Mouse (Mus musculus): ENCODE data around the gene Lrrc4b. TPM values are rescaled to one million over a fixed set of nuclear protein-coding genes. Genes with fewer than 3 reads are reported as not detected.

Lrrc4b gene
- polyA plus RNA-seq, 1 experiment from 2014 or later = 12.6 TPM

DNA sequence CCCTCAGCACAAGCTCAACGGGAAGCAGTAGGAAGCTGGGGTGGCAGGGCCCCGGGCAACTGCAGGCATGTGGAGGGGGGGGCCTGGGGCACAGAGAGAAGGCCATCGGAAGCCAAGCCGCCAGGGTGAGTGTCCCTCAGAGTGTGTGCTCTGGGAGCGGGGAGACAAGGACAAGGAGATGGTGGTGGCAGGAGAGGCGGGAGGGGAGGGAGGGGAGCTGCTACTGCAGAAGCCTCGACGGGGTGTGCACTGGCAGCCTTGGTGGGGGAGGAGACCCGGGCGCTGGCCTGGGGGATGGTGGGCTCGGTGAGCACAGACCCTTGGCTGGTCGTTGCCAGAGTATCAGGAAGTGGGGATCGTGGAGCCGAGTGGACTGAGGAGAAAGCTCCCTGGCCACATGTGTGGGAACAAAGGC is 13.6 kb downstream of the Lrrc4b start:
- Histone ChIP-seq H3K36me3 (ENCODE audit: control insufficient read depth, insufficient read depth) (peaks cover 5% of the 10 kb centered on the region; the same call in 1 of the 2 replicates), H3K9me3 (ENCODE audit: control insufficient read depth, low read length) (no peaks in the 10 kb centered on the region), H3K4me3 (replicated peaks; ENCODE audit: low read length) (peak overlapping the region; percentile 80), H3K27me3 (replicated peaks; ENCODE audit: control insufficient read depth, insufficient read depth, low read length) (no peaks in the 10 kb centered on the region), H3K4me1 (replicated peaks; ENCODE audit: control insufficient read depth, insufficient read depth, low read length) (peaks cover 48% of the 10 kb centered on the region), H3K9ac (replicated peaks; ENCODE audit: low read depth, low read length) (peak overlapping the region; percentile 99), H3K27ac (ENCODE audit: low read length) (peak overlapping the region; percentile 99), H3K4me2 (ENCODE audit: low read length) (peak overlapping the region; percentile 98)
- peak; percentile 41 for ATAC-seq
- 0% methylated on average over 14 of the region's 14 CpGs for WGBS

DNA sequence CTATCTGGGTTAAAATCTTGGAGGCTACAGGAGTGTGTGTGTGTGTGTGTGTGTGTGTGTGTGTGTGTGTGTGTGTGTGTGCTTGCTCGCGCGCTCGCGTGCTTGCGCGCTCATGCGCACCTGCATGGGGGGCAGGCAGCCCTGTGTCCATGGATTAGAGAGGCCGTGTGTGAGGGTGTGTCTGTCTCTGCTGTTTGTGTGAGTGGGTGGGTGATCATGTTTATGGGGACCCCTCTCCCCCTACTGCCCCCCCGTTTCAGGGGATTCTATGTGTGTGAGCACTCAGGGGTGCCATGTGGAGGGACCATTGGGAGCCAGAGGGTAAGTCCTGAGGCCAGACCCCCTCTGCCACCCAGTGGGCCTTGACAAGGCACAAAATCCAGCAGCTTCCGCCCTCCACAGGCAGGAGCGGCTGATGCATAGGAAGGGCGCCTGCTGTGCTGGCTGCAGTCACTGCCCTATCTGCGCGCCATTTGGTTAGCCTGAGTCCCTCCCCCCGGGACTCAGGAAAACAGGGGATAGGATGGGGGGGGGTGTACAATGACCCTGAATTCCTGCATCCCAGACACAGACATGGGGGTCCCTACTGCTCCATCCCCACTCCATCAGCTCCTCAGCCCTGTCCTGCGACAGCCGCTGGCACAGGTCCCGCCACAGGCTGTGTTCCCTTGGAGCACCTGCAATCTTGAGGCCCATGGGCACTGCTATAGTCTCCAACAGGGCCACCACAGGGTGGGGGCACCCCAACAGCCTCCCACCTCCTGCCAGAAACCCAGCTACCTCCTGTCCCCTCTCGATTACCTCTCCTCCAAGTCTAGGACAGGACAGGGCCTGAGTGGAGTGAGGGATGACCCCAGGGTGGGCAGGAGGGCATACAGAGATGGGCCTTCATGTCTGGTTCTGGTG is 14.7 kb downstream of the Lrrc4b start:
- no peaks in the 10 kb centered on the region for H3K27me3 ChIP-seq (replicated peaks; ENCODE audit: control insufficient read depth, insufficient read depth, low read length)
- peaks cover 6% of the 10 kb centered on the region; the same call in 1 of the 2 replicates for H3K36me3 ChIP-seq (ENCODE audit: control insufficient read depth, insufficient read depth)
- H3K4me1 ChIP-seq (replicated peaks; ENCODE audit: control insufficient read depth, insufficient read depth, low read length) = peaks cover 53% of the 10 kb centered on the region
- H3K4me3 ChIP-seq (replicated peaks; ENCODE audit: low read length) = peak overlapping the region; percentile 80
- no peaks in the 10 kb centered on the region for H3K9me3 ChIP-seq (ENCODE audit: control insufficient read depth, low read length)
- peak; percentile 43 for ATAC-seq
- 4% methylated on average over 20 of the region's 20 CpGs for WGBS
- peak overlapping the region; percentile 99 for H3K9ac ChIP-seq (replicated peaks; ENCODE audit: low read depth, low read length)
- peak overlapping the region; percentile 98 for H3K4me2 ChIP-seq (ENCODE audit: low read length)
- H3K27ac ChIP-seq (ENCODE audit: low read length) = peak overlapping the region; percentile 99

DNA sequence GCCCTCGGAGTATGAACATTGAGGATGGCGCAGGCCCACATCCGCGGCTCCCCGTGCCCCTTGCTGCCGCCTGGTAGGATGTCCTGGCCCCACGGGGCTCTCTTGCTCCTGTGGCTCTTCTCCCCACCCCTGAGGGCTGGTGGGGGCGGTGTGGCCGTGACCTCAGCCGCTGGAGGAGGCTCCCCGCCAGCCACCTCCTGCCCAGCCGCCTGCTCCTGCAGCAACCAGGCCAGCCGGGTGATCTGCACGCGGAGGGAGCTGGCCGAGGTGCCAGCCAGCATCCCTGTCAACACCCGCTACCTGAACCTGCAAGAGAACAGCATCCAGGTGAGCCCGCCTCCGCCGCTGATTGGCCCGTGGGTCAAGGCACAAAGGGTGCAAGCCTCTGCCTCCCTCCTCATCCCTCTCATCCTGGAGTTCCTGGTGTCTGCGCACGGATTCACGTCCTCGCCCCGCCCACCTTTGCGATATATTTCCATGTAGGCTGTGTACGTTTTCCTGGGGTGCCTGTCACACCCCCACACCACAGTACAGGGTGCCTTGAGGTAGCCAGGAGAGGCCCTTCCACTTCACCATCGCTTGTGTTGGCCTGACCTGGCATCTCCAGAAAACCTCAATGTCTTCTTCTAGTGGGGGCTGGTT is 16.2 kb downstream of the Lrrc4b start:
- peaks cover 57% of the 10 kb centered on the region for H3K4me1 ChIP-seq (replicated peaks; ENCODE audit: control insufficient read depth, insufficient read depth, low read length)
- no peak for ATAC-seq
- peak overlapping the region; percentile 99 for H3K9ac ChIP-seq (replicated peaks; ENCODE audit: low read depth, low read length)
- H3K27ac ChIP-seq (ENCODE audit: low read length) = no peak overlapping the region
- peak overlapping the region; percentile 98 for H3K4me2 ChIP-seq (ENCODE audit: low read length)
- WGBS = 40% methylated on average over 27 of the region's 29 CpGs
- H3K36me3 ChIP-seq (ENCODE audit: control insufficient read depth, insufficient read depth) = peaks cover 9% of the 10 kb centered on the region; the same call in 1 of the 2 replicates
- H3K4me3 ChIP-seq (replicated peaks; ENCODE audit: low read length) = peak overlapping the region; percentile 80
- no peaks in the 10 kb centered on the region for H3K9me3 ChIP-seq (ENCODE audit: control insufficient read depth, low read length)
- no peaks in the 10 kb centered on the region for H3K27me3 ChIP-seq (replicated peaks; ENCODE audit: control insufficient read depth, insufficient read depth, low read length)

DNA sequence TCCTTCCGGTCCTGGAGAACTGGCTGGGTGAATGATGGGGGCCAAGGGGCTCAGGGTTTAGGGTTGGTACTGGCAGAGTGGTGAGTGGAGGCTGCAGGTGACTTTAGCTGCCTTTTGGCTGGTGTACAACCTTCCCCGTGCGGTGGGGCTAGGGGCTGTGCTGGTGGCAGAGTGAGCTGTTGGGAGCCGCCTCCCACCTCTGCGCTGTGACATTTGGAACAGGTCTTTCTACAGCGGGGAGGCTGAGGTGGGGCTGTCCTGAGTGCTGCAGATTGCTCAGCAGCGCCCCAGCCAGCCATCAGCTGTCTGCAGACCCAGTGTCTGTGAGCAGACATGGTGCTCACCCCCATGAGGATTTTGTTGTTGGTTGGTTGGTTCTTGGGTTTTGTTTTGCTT is 16.7 kb downstream of the Lrrc4b start:
- 46% methylated on average over 7 of the region's 7 CpGs for WGBS
- H3K36me3 ChIP-seq (ENCODE audit: control insufficient read depth, insufficient read depth) = peaks cover 12% of the 10 kb centered on the region; the same call in 1 of the 2 replicates
- no peak for ATAC-seq
- peak overlapping the region; percentile 98 for H3K4me2 ChIP-seq (ENCODE audit: low read length)
- H3K9ac ChIP-seq (replicated peaks; ENCODE audit: low read depth, low read length) = peak overlapping the region; percentile 99; the same call in 1 of the 2 replicates
- no peaks in the 10 kb centered on the region for H3K27me3 ChIP-seq (replicated peaks; ENCODE audit: control insufficient read depth, insufficient read depth, low read length)
- peak overlapping the region; percentile 80 for H3K4me3 ChIP-seq (replicated peaks; ENCODE audit: low read length)
- no peak overlapping the region for H3K27ac ChIP-seq (ENCODE audit: low read length)
- peaks cover 57% of the 10 kb centered on the region for H3K4me1 ChIP-seq (replicated peaks; ENCODE audit: control insufficient read depth, insufficient read depth, low read length)
- H3K9me3 ChIP-seq (ENCODE audit: control insufficient read depth, low read length) = no peaks in the 10 kb centered on the region

DNA sequence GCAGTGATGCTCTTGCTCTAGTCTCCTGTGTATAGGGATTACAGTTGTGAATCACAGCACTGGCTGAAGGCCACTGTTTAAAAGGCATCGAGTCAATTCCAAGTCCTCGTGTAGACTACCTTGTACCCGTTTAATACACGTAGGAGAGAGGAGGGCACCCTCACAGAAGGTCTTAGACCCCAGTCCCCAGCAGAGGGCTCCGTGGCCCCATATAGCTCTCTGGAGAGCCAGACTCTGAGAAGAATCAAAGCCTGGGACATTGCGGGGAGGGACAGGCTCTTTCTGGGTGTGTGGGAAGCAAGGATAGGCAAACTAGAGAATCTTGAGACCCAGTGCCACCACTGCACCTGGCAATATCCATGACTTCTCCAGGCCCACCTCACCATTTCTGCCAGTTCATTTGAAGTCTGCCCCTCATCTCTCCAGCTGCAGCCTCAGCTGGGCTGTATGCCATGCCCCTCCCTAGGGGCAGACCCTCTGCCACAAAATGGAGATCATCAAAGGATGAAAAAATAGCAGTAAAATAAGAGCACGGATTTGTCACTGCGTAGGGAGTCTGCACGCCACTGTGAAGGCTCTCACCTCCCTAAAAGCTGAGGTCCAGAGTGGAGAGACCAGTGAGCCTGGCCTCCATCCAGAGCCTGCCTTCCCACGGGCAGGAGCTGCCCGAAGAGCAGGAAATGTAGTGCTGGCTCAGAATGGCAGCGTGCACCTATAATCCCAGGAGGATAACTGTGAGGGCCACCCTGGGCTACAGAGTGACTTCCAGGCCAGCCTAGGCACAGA is 17.4 kb downstream of the Lrrc4b start:
- Histone ChIP-seq H3K4me1 (replicated peaks; ENCODE audit: control insufficient read depth, insufficient read depth, low read length) (peaks cover 56% of the 10 kb centered on the region), H3K9ac (replicated peaks; ENCODE audit: low read depth, low read length) (peak overlapping the region; percentile 32; the same call in 1 of the 2 replicates), H3K4me2 (ENCODE audit: low read length) (peak overlapping the region; percentile 98), H3K36me3 (ENCODE audit: control insufficient read depth, insufficient read depth) (peaks cover 12% of the 10 kb centered on the region; the same call in 1 of the 2 replicates), H3K4me3 (replicated peaks; ENCODE audit: low read length) (peak overlapping the region; percentile 11; the same call in 1 of the 2 replicates), H3K9me3 (ENCODE audit: control insufficient read depth, low read length) (no peaks in the 10 kb centered on the region), H3K27me3 (replicated peaks; ENCODE audit: control insufficient read depth, insufficient read depth, low read length) (no peaks in the 10 kb centered on the region), H3K27ac (ENCODE audit: low read length) (peak overlapping the region; percentile 33; the same call in 1 of the 2 replicates)
- ATAC-seq = no peak
- WGBS = 54% methylated on average over 12 of the region's 12 CpGs

DNA sequence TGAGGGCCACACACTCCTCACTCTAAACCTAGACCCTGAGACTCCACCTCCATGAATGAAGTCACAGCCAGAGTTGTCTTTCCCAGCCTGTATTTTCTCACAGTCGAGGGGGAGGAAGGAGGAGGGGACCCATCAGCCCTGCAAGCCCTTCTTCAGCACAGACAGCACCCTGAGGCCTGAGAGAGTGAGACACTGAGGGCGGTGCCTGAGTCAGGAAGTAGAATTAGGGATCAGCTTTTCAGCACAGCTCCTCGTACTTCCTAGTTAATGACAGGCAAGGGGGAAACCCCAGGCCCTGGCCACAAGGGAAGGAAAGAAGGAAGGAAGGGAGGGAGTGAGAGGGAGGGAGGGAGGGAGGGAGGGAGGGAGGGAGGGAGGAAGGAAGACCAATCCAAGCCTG is 24.4 kb downstream of the Lrrc4b start:
- H3K27me3 ChIP-seq (replicated peaks; ENCODE audit: control insufficient read depth, insufficient read depth, low read length) = no peaks in the 10 kb centered on the region
- peaks cover 27% of the 10 kb centered on the region for H3K4me1 ChIP-seq (replicated peaks; ENCODE audit: control insufficient read depth, insufficient read depth, low read length)
- no peak overlapping the region for H3K4me2 ChIP-seq (ENCODE audit: low read length)
- WGBS = 21% methylated on average over 3 of the region's 3 CpGs
- no peak overlapping the region for H3K9ac ChIP-seq (replicated peaks; ENCODE audit: low read depth, low read length)
- H3K36me3 ChIP-seq (ENCODE audit: control insufficient read depth, insufficient read depth) = peaks cover 26% of the 10 kb centered on the region
- H3K27ac ChIP-seq (ENCODE audit: low read length) = no peak overlapping the region
- no peak overlapping the region for H3K4me3 ChIP-seq (replicated peaks; ENCODE audit: low read length)
- no peaks in the 10 kb centered on the region for H3K9me3 ChIP-seq (ENCODE audit: control insufficient read depth, low read length)
- no peak for ATAC-seq

DNA sequence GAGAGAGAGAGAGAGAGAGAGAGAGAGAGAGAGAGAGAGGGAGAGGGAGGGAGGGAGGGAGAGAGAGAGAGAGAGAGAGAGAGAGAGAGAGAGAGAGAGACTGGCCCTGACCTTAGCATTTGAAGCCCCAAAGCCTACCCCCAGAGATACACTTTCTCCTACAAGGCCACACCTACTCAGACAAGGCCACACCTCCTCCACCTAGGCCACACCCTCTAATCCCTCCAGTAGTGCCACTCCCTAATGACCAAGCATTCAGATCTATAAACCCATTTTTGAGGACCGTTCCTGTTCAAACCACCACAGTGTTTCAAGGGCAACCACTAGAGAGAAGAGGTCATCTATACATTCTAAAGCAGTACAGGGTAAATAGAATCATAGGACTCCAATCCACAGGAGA is 27.5 kb downstream of the Lrrc4b start:
- ATAC-seq = no peak
- H3K4me1 ChIP-seq (replicated peaks; ENCODE audit: control insufficient read depth, insufficient read depth, low read length) = peaks cover 20% of the 10 kb centered on the region
- 90% methylated on average over 1 of the region's 1 CpGs for WGBS
- peaks cover 31% of the 10 kb centered on the region for H3K36me3 ChIP-seq (ENCODE audit: control insufficient read depth, insufficient read depth)
- H3K27me3 ChIP-seq (replicated peaks; ENCODE audit: control insufficient read depth, insufficient read depth, low read length) = no peaks in the 10 kb centered on the region
- H3K27ac ChIP-seq (ENCODE audit: low read length) = no peak overlapping the region
- H3K9ac ChIP-seq (replicated peaks; ENCODE audit: low read depth, low read length) = no peak overlapping the region
- H3K4me2 ChIP-seq (ENCODE audit: low read length) = no peak overlapping the region
- no peak overlapping the region for H3K4me3 ChIP-seq (replicated peaks; ENCODE audit: low read length)
- no peaks in the 10 kb centered on the region for H3K9me3 ChIP-seq (ENCODE audit: control insufficient read depth, low read length)

DNA sequence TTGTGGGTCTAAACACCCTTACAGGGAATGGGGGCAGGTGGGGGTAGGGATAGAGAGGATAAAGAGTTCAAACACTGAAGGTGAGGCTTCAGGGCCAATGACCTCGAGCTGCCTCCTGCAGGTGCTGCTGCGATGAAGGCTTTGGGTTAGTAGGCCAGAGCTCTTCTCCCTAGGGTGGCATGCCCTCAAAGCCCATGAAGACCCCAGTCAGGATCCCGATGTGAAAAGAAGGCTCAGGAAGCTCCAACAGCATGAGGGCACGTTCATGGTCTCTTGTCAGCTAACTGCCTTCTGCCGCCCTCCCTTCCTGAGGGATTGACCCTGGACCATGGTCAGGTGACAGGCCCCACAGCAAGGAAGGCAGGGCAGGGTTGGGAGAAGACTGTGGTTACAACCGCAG is 31.2 kb downstream of the Lrrc4b start:
- Histone ChIP-seq H3K4me1 (replicated peaks; ENCODE audit: control insufficient read depth, insufficient read depth, low read length) (peaks cover 23% of the 10 kb centered on the region), H3K9me3 (ENCODE audit: control insufficient read depth, low read length) (no peaks in the 10 kb centered on the region), H3K27me3 (replicated peaks; ENCODE audit: control insufficient read depth, insufficient read depth, low read length) (no peaks in the 10 kb centered on the region), H3K4me3 (replicated peaks; ENCODE audit: low read length) (no peak overlapping the region), H3K9ac (replicated peaks; ENCODE audit: low read depth, low read length) (no peak overlapping the region), H3K27ac (ENCODE audit: low read length) (no peak overlapping the region), H3K36me3 (ENCODE audit: control insufficient read depth, insufficient read depth) (peaks cover 50% of the 10 kb centered on the region), H3K4me2 (ENCODE audit: low read length) (no peak overlapping the region)
- 81% methylated on average over 6 of the region's 6 CpGs for WGBS
- no peak for ATAC-seq
